Mouse (Mus musculus) lung, adult 2 months (tissue): Measurements from ENCODE around the gene Slc44a1.

Experiments
- CTCF ChIP-seq: fragments of 200-500 bp; IDR thresholded peaks from 2 replicates; pipeline ENCODE4 v1.5.1; 2011; ENCODE audit warnings: mild to moderate bottlenecking, low read length, control low read depth; ENCODE audit not compliant: insufficient read depth
- POLR2A ChIP-seq: fragments of 200-500 bp; IDR thresholded peaks from 2 replicates; pipeline ENCODE4 v1.6.1; 2011; ENCODE audit warnings: low read depth, mild to moderate bottlenecking, control low read depth, low read length, borderline replicate concordance; ENCODE audit errors: extremely low read depth

DNA sequence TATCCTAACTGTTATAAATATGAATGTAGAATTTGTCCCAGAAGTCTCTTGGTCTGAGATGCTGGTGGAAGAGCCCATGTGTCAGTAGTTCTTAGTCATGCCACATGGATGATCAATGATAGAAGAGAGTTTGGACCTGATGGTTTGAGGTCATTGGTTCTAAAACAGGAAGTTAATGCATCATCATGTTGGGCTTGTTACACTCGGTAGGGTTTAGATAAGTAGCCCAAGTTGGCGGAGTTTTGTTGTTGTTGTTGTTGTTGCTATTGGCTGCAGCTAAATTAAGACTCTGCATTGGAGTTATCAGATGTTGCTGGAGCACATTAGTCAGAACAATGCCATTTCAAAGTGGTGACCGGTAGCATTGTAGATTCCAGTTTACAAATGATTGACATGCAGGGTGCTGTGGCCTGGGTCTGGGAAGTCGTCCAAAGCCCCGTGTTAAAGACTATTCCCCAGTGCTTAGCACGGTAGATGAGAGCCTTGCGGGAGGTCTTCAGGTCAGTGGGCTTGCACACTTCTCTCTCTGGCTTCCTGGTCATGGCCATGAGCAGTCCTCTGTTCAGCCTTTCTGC lies 198.4 kb downstream of the Slc44a1 start:
- no peak for TF ChIP-seq CTCF
- no peak for TF ChIP-seq POLR2A
